Comparison of ENCODE assay signal across 9 mouse cellular contexts in genomic region chr4:116703804-116704203, GRCm38 (mm10). TPM values are rescaled to one million over a fixed set of nuclear protein-coding genes. Genes with fewer than 3 reads are reported as not detected.
A peak's percentile ranks its signal among the peaks of the same experiment; 100 is the strongest.
DNase-seq lines count a peak whose midpoint lies in the region; ATAC-seq lines count a peak whose summit lies in the region.
"Had no signal": no experiment of that assay in that cellular context is flagged by ENCODE, and none has a peak within 500 bp of the region (broad histone marks: within the 10 kb centered on the region; RNA-seq: fewer than 3 reads in every experiment).

No protein-coding gene starts in this region.

- peaks cover 59% of the 10 kb centered on the region for H3K36me3 ChIP-seq in forebrain, embryonic 10.5 days (replicated peaks)
- H3K36me3 ChIP-seq in forebrain, embryonic 13.5 days (ENCODE audit: poor library complexity, severe bottlenecking), result peaks cover 43% of the 10 kb centered on the region
- peaks cover 36% of the 10 kb centered on the region for H3K36me3 ChIP-seq in embryonic facial prominence, embryonic 14.5 days (ENCODE audit: control insufficient read depth, insufficient read depth, low read length)

- no peak overlapping the region for H3K4me2 ChIP-seq in forebrain, embryonic 13.5 days
- no peak overlapping the region for H3K4me2 ChIP-seq in embryonic facial prominence, embryonic 14.5 days (ENCODE audit: low read depth, low read length)
- H3K4me2 ChIP-seq: limb, embryonic 12.5 days had no signal

- no peaks in the 10 kb centered on the region for H3K27me3 ChIP-seq in forebrain, embryonic 10.5 days (ENCODE audit: poor library complexity, severe bottlenecking)
- H3K27me3 ChIP-seq in forebrain, embryonic 13.5 days, result no peaks in the 10 kb centered on the region
- no peaks in the 10 kb centered on the region for H3K27me3 ChIP-seq in embryonic facial prominence, embryonic 14.5 days (replicated peaks; ENCODE audit: control insufficient read depth, insufficient read depth, low read length)
- H3K27me3 ChIP-seq: limb, embryonic 12.5 days had no signal

- H3K27ac ChIP-seq in forebrain, embryonic 10.5 days, result no peak overlapping the region
- H3K27ac ChIP-seq in forebrain, embryonic 13.5 days, result no peak overlapping the region
- no peak overlapping the region for H3K27ac ChIP-seq in embryonic facial prominence, embryonic 14.5 days (replicated peaks; ENCODE audit: low read depth, low read length)
- H3K27ac ChIP-seq: limb, embryonic 12.5 days had no signal

- no peak for ATAC-seq in forebrain, embryonic 13.5 days
- no peak for ATAC-seq in embryonic facial prominence, embryonic 14.5 days (ENCODE audit: low read depth)

- H3K4me3 ChIP-seq in forebrain, embryonic 10.5 days, result no peak overlapping the region
- no peak overlapping the region for H3K4me3 ChIP-seq in forebrain, embryonic 13.5 days
- no peak overlapping the region for H3K4me3 ChIP-seq in embryonic facial prominence, embryonic 14.5 days (ENCODE audit: low read depth, low read length)
- H3K4me3 ChIP-seq: limb, embryonic 12.5 days had no signal

- DNase-seq in forebrain, embryonic 10.5 days (ENCODE audit: extremely low spot score, low spot score), result peak; percentile 81
- DNase-seq in B cell, adult 2 months, result peak; percentile 89 to 91
- peak; percentile 81 to 82 for DNase-seq in adrenal gland, postnatal 36 days
- peak; percentile 62 for DNase-seq in embryonic facial prominence, embryonic 14.5 days (ENCODE audit: low spot score)
- peak; percentile 62 to 82 for DNase-seq in kidney, adult 8-10 months
- peak; percentile 86 for DNase-seq in lung, postnatal 10 days
- DNase-seq in spleen, postnatal 14 days (ENCODE audit: low spot score in 2 of 2), result peak; percentile 61 to 81

- peaks cover 8% of the 10 kb centered on the region for H3K4me1 ChIP-seq in forebrain, embryonic 10.5 days
- peaks cover 9% of the 10 kb centered on the region for H3K4me1 ChIP-seq in forebrain, embryonic 13.5 days
- peaks cover 5% of the 10 kb centered on the region; the same call in 1 of the 2 replicates for H3K4me1 ChIP-seq in embryonic facial prominence, embryonic 14.5 days (ENCODE audit: control insufficient read depth, insufficient read depth, low read length)

- H3K9me3 ChIP-seq in forebrain, embryonic 10.5 days, result no peaks in the 10 kb centered on the region
- no peaks in the 10 kb centered on the region for H3K9me3 ChIP-seq in forebrain, embryonic 13.5 days (replicated peaks)
- no peaks in the 10 kb centered on the region for H3K9me3 ChIP-seq in embryonic facial prominence, embryonic 14.5 days (ENCODE audit: control insufficient read depth, low read length)
- H3K9me3 ChIP-seq: limb, embryonic 12.5 days had no signal

- no peak overlapping the region for H3K9ac ChIP-seq in forebrain, embryonic 13.5 days
- no peak overlapping the region for H3K9ac ChIP-seq in embryonic facial prominence, embryonic 14.5 days (ENCODE audit: low read depth, low read length)
- H3K9ac ChIP-seq: limb, embryonic 12.5 days had no signal

- WGBS in forebrain, embryonic 10.5 days, result 45% methylated on average over 6 of the region's 6 CpGs
- 42% methylated on average over 6 of the region's 6 CpGs for WGBS in forebrain, embryonic 13.5 days
- 41% methylated on average over 6 of the region's 6 CpGs for WGBS in embryonic facial prominence, embryonic 14.5 days

RNA-seq across cellular contexts. Expression of gene Mmachc, which starts 4.4 kb away (rescaled TPM):
- 45.6 and 47.3 TPM in 2 replicates for polyA plus RNA-seq in forebrain, embryonic 10.5 days (2016; fragmentation: Nextera tagmentation; extraction: Ambion mirVana)
- polyA plus RNA-seq in forebrain, embryonic 13.5 days (2015; fragmentation: Nextera tagmentation; extraction: Ambion mirVana), result 31.4 and 34.2 TPM in 2 replicates
- total RNA-seq in adrenal gland, postnatal 36 days (2021), result 10 to 100 TPM; 32.9 to 33.5 TPM
- polyA plus RNA-seq in embryonic facial prominence, embryonic 14.5 days (2014; fragmentation: Nextera tagmentation; extraction: Ambion mirVana), result 8.2 and 10.5 TPM in 2 replicates

RNA-seq across cellular contexts. Expression of gene Ccdc163, which starts 4.5 kb away (rescaled TPM):
- polyA plus RNA-seq in forebrain, embryonic 10.5 days (2016; fragmentation: Nextera tagmentation; extraction: Ambion mirVana), result 31.5 and 37.0 TPM in 2 replicates
- polyA plus RNA-seq in forebrain, embryonic 13.5 days (2015; fragmentation: Nextera tagmentation; extraction: Ambion mirVana), result 26.1 and 27.0 TPM in 2 replicates
- total RNA-seq in adrenal gland, postnatal 36 days (2021), result 10 to 100 TPM; 16.2 to 19.2 TPM
- polyA plus RNA-seq in embryonic facial prominence, embryonic 14.5 days (2014; fragmentation: Nextera tagmentation; extraction: Ambion mirVana), result 24.2 and 24.8 TPM in 2 replicates

RNA-seq across cellular contexts. Expression of gene Tesk2, which starts 16.9 kb away (rescaled TPM):
- 9.0 and 9.4 TPM in 2 replicates for polyA plus RNA-seq in forebrain, embryonic 10.5 days (2016; fragmentation: Nextera tagmentation; extraction: Ambion mirVana)
- 5.3 and 5.8 TPM in 2 replicates for polyA plus RNA-seq in forebrain, embryonic 13.5 days (2015; fragmentation: Nextera tagmentation; extraction: Ambion mirVana)
- 1 to 10 TPM; 2.9 to 5.9 TPM for total RNA-seq in adrenal gland, postnatal 36 days (2021)
- polyA plus RNA-seq in embryonic facial prominence, embryonic 14.5 days (2014; fragmentation: Nextera tagmentation; extraction: Ambion mirVana), result 6.2 and 8.5 TPM in 2 replicates

RNA-seq across cellular contexts. Expression of gene Prdx1, which starts 18.5 kb away (rescaled TPM):
- polyA plus RNA-seq in forebrain, embryonic 10.5 days (2016; fragmentation: Nextera tagmentation; extraction: Ambion mirVana), result 1,457 and 1,472 TPM in 2 replicates
- 809 and 818 TPM in 2 replicates for polyA plus RNA-seq in forebrain, embryonic 13.5 days (2015; fragmentation: Nextera tagmentation; extraction: Ambion mirVana)
- 100 to 1,000 TPM; 682 to 824 TPM for total RNA-seq in adrenal gland, postnatal 36 days (2021)
- polyA plus RNA-seq in embryonic facial prominence, embryonic 14.5 days (2014; fragmentation: Nextera tagmentation; extraction: Ambion mirVana), result 1,105 and 1,130 TPM in 2 replicates

RNA-seq across cellular contexts. Expression of gene Akr1a1, which starts 52.3 kb away (rescaled TPM):
- polyA plus RNA-seq in forebrain, embryonic 10.5 days (2016; fragmentation: Nextera tagmentation; extraction: Ambion mirVana), result 534 and 550 TPM in 2 replicates
- 657 and 694 TPM in 2 replicates for polyA plus RNA-seq in forebrain, embryonic 13.5 days (2015; fragmentation: Nextera tagmentation; extraction: Ambion mirVana)
- total RNA-seq in adrenal gland, postnatal 36 days (2021), result 100 to 1,000 TPM; 864 to 917 TPM
- polyA plus RNA-seq in embryonic facial prominence, embryonic 14.5 days (2014; fragmentation: Nextera tagmentation; extraction: Ambion mirVana), result 762 and 846 TPM in 2 replicates
